Mouse (Mus musculus) midbrain, embryonic 16.5 days (tissue): Measurements from ENCODE around the gene Fbh1. TPM values are rescaled to one million over a fixed set of nuclear protein-coding genes. Genes with fewer than 3 reads are reported as not detected.

ENCODE experiments used
- ATAC-seq: fragments of 200-750 bp; cut with Nextera tagmentation; 2 replicates; pipeline ENCODE4 v1.8.0; 2017; ENCODE audit warnings: moderate TSS enrichment
- H3K27ac ChIP-seq: fragments of 300-500 bp; sonication (generic); 2 replicates; pipeline ENCODE4 v1.5.1; 2014; ENCODE audit warnings: mild to moderate bottlenecking, low read length, mixed read lengths
- H3K27me3 ChIP-seq: fragments of 300-500 bp; sonication (generic); 2 replicates; pipeline ENCODE4 v1.6.1; 2014; ENCODE audit warnings: low read depth, low read length, mixed read lengths; ENCODE audit not compliant: control insufficient read depth, insufficient read depth
- H3K36me3 ChIP-seq: fragments of 300-500 bp; sonication (generic); 2 replicates; pipeline ENCODE4 v1.6.1; 2014; ENCODE audit warnings: mild to moderate bottlenecking, low read length, moderate library complexity, mixed read lengths; ENCODE audit not compliant: control insufficient read depth, insufficient read depth
- H3K4me1 ChIP-seq: fragments of 300-500 bp; sonication (generic); 2 replicates; pipeline ENCODE4 v1.6.1; 2014; ENCODE audit warnings: mild to moderate bottlenecking, low read length, mixed read lengths; ENCODE audit not compliant: control insufficient read depth, insufficient read depth
- H3K4me2 ChIP-seq: fragments of 300-500 bp; sonication (generic); 2 replicates; pipeline ENCODE4 v1.6.1; 2014; ENCODE audit warnings: mild to moderate bottlenecking, low read length, mixed read lengths
- H3K4me3 ChIP-seq: fragments of 300-500 bp; sonication (generic); 2 replicates; pipeline ENCODE4 v1.5.1; 2014; ENCODE audit warnings: low read depth, mild to moderate bottlenecking, low read length, moderate library complexity, mixed read lengths
- H3K9ac ChIP-seq: fragments of 300-500 bp; sonication (generic); 2 replicates; pipeline ENCODE4 v1.6.1; 2014; ENCODE audit warnings: low read depth, low read length, mixed read lengths
- H3K9me3 ChIP-seq: fragments of 300-500 bp; sonication (generic); replicated peaks from 2 replicates; pipeline ENCODE4 v1.6.1; 2014; ENCODE audit warnings: mild to moderate bottlenecking, low read length, mixed read lengths; ENCODE audit not compliant: control insufficient read depth, poor library complexity, severe bottlenecking
- WGBS: fragments of 180-500 bp; shearing (Covaris S2); extraction: QIAGEN DNeasy Blood & Tissue Kit; methylation state at CpG from one replicate; pipeline ENCODE4 v1.1.7; 2014; 5-methylcytosine and 5-hydroxymethylcytosine counted together
- polyA plus RNA-seq: library from polyadenylated mRNA; unstranded; fragments of >200 nt; fragmentation: Nextera tagmentation; extraction: Ambion mirVana; gene quantifications from 2 replicates; pipeline ENCODE4 v1.2.1, GENCODE M21; 2015

Gene Fbh1
- polyA plus RNA-seq, 1 experiment from 2014 or later, result 128 TPM

DNA sequence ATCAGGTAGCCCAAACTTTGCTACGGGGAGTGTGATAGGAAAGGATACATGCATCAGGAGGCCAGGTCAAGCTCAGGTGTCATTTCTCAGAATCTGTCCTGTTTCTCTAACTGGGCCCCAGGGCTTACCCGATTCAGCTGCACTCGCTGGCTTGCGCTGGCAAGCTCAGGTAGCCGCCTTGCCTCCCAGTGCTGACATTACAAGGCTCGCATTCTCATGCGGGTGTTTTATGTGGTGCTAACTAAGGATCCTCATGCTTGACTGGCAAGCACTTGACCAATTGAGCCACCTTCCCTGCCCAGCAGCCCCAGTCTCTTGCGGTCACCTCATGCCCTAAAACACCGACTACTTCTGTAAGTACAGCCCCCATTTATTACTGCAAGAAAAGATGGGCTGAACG lies 3.0 kb downstream of the Fbh1 start:
- H3K4me3 ChIP-seq, result no peak overlapping the region
- no peak overlapping the region for H3K9ac ChIP-seq
- H3K4me1 ChIP-seq, result peaks cover 29% of the 10 kb centered on the region
- ATAC-seq, result no peak
- no peaks in the 10 kb centered on the region for H3K27me3 ChIP-seq
- peaks cover under 1% of the 10 kb centered on the region; the same call in 1 of the 2 replicates for H3K36me3 ChIP-seq
- 90% methylated on average over 10 of the region's 10 CpGs for WGBS
- H3K27ac ChIP-seq, result no peak overlapping the region
- no peaks in the 10 kb centered on the region for H3K9me3 ChIP-seq
- H3K4me2 ChIP-seq, result no peak overlapping the region

DNA sequence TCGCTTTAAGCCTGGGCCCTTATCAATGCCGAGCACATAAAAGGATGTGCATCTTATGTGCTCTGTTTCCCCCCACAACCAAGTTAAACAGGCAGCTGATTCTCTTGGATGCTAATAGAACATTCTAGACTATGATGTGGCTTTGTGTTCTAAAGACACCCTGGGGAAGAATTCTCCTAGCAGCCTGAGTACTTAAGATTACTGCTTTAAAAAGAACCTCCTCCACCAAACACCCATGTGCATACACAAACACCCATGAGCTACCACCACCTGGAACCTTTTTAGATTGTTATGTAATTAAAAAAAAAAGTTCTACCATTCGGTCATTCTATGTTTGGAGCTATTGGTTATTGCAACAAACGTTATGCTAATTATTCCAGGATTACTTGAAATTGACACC lies 5.0 kb downstream of the Fbh1 start:
- Histone ChIP-seq H3K36me3 (peaks cover 7% of the 10 kb centered on the region; the same call in 1 of the 2 replicates), H3K4me2 (no peak overlapping the region), H3K9me3 (no peaks in the 10 kb centered on the region), H3K27me3 (no peaks in the 10 kb centered on the region), H3K4me3 (no peak overlapping the region), H3K4me1 (peaks cover 24% of the 10 kb centered on the region), H3K9ac (no peak overlapping the region), H3K27ac (no peak overlapping the region)
- no peak for ATAC-seq
- WGBS, result 84% methylated on average over 4 of the region's 4 CpGs

DNA sequence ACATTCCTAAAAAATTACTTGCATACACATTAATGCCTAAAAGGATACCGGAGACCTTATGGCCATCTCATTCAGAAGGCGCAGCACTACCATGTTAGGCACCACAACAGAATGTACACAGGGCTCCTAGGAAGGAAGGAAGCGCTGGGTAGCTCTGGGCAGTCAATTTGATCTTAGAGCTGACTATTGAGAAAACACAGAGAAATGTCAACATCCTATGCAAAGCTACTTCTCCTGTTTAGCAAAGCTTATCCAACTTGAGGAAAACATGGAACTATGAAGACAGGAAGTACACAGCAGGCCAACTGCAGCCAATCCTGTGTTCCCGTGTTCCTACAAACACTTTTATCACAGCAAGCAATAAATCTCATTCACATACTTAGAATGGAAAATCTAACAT lies 5.7 kb downstream of the Fbh1 start:
- Histone ChIP-seq H3K36me3 (peaks cover 14% of the 10 kb centered on the region), H3K27me3 (no peaks in the 10 kb centered on the region), H3K27ac (no peak overlapping the region), H3K9ac (no peak overlapping the region), H3K9me3 (no peaks in the 10 kb centered on the region), H3K4me3 (no peak overlapping the region), H3K4me2 (no peak overlapping the region), H3K4me1 (peaks cover 24% of the 10 kb centered on the region)
- no peak for ATAC-seq
- WGBS, result 94% methylated on average over 4 of the region's 4 CpGs

DNA sequence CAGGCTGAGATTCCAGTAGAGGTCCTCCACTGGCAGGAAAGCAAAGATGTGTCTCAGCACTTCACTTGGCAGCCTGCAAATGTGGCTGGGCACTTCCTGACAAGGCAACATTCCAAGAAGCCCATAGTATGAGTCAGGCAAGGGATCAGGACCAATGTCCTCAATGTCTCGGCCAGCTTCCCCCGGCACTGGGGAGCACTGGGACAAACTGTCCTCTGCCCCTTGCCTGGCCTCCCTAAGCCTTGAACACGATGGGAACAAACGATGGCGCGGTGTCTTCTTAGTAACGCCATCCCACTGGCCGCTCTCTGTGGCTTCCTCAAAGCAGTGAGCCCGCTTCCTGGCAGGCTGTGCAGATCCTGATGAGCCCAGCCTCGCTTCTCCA lies 10.2 kb downstream of the Fbh1 start:
- ATAC-seq, result no peak
- Histone ChIP-seq H3K27me3 (no peaks in the 10 kb centered on the region), H3K27ac (no peak overlapping the region), H3K36me3 (peaks cover 43% of the 10 kb centered on the region), H3K9me3 (no peaks in the 10 kb centered on the region), H3K4me2 (no peak overlapping the region), H3K9ac (no peak overlapping the region), H3K4me1 (no peaks in the 10 kb centered on the region), H3K4me3 (no peak overlapping the region)
- 79% methylated on average over 10 of the region's 10 CpGs for WGBS

DNA sequence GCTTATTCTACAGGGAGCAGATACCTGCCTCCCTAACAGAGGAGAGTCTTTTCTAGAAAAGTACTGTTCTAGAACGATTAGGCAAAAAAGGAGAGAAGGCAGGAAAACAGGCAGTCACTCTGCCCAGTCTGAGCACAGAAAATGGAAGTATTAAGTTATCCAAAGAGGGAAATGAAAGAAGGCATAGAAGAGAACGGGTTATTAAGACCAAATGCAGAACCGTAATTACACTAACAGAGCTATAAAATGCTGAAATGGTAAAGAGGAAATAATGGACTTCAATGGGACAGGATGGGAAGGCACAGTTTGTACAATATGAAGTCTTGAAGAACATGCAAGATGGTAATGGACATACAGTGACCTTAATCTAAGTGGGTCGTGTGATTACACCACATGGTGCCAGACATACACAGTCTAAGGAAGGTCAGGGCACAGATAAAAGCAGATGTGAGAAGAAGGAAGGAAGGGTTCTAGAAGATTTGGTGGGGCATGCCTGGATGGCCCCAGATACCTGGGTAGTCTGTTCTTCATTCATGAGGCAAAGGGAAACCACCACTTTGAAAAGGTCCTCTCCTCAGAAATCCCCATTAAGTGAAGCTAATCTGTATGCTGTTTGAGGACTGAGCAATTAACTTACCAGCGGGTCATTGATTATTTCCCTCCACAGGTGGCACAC lies 10.8 kb downstream of the Fbh1 start:
- Histone ChIP-seq H3K36me3 (peaks cover 44% of the 10 kb centered on the region), H3K9ac (no peak overlapping the region), H3K27ac (no peak overlapping the region), H3K27me3 (no peaks in the 10 kb centered on the region), H3K4me2 (no peak overlapping the region), H3K4me1 (no peaks in the 10 kb centered on the region), H3K9me3 (no peaks in the 10 kb centered on the region), H3K4me3 (no peak overlapping the region)
- WGBS, result 79% methylated on average over 5 of the region's 5 CpGs
- ATAC-seq, result no peak

DNA sequence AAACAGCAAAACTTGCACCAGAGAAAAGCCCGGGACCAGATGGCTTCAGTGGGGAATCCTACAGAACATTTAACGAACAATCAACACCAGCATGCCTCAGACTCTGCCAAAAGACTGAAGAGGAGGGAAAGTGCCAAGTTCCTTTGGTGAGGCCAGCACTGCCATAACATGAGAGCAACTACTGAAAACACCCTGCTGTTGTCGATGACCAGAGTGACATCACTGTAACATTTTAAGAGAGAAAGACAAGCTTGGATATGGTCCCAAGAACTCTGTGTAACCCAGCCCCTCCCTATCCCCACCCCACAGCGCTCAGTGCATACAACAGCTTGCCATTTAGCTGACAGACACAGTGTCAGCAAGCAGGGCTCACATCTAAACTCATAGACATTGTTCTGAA lies 11.7 kb downstream of the Fbh1 start:
- Histone ChIP-seq H3K36me3 (peaks cover 49% of the 10 kb centered on the region), H3K4me2 (no peak overlapping the region), H3K4me3 (no peak overlapping the region), H3K9ac (no peak overlapping the region), H3K4me1 (no peaks in the 10 kb centered on the region), H3K9me3 (no peaks in the 10 kb centered on the region), H3K27me3 (no peaks in the 10 kb centered on the region), H3K27ac (no peak overlapping the region)
- peak; percentile 45; the same call in 1 of the 2 replicates for ATAC-seq
- WGBS, result 86% methylated on average over 4 of the region's 4 CpGs

DNA sequence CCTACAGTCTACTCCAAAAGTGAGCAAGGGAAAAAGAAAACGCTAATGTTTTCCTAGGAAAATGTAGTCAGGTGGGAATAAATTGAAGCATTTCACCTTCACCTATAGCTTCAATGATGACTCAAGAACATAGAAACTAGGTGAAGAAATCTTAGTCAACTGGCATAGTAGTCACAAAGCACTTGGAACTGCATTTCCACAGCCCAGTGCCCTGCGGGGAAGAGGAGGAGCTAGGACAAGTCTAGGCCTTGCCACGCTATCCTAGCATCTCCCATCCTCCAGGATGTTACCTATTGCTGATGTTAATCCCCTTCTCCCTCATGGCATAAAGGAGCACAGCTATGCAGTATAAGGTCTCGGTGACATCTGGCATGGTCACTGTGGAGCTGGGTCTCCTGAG lies 14.8 kb downstream of the Fbh1 start:
- Histone ChIP-seq H3K9me3 (no peaks in the 10 kb centered on the region), H3K36me3 (peaks cover 66% of the 10 kb centered on the region), H3K27ac (no peak overlapping the region), H3K9ac (no peak overlapping the region), H3K4me2 (no peak overlapping the region), H3K4me1 (no peaks in the 10 kb centered on the region), H3K4me3 (no peak overlapping the region), H3K27me3 (no peaks in the 10 kb centered on the region)
- 95% methylated on average over 4 of the region's 4 CpGs for WGBS
- ATAC-seq, result no peak

DNA sequence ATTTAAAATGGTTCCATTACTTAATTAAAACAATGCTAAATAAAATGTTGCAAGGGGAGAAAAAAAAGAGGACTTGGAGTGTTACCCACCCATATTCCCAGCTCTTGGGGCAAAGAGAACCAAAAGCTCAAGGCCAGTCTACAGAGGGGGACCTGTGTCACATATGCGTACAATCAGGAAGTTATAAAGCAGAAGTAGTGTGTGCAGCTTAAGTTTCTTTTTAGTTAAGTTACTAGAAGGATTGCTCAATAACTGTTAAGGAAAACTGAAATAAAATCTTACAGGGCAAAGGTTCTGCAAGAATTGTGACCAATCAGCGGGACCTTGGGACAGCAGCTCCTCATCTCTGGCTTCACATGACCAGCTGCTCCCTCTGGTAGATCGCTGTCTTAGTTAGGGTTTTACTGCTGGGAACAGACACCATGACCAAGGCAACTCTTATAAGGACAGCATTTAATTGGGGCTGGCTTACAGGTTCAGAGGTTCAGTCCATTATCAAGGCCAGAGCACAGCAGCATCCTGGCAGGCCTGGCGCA lies 37.8 kb downstream of the Fbh1 start:
- H3K4me2 ChIP-seq, result no peak overlapping the region
- peaks cover 40% of the 10 kb centered on the region for H3K36me3 ChIP-seq
- no peaks in the 10 kb centered on the region for H3K9me3 ChIP-seq
- H3K27me3 ChIP-seq, result no peaks in the 10 kb centered on the region
- no peak overlapping the region for H3K9ac ChIP-seq
- H3K4me1 ChIP-seq, result no peaks in the 10 kb centered on the region
- H3K4me3 ChIP-seq, result no peak overlapping the region
- WGBS, result 94% methylated on average over 4 of the region's 4 CpGs
- H3K27ac ChIP-seq, result no peak overlapping the region
- ATAC-seq, result no peak

DNA sequence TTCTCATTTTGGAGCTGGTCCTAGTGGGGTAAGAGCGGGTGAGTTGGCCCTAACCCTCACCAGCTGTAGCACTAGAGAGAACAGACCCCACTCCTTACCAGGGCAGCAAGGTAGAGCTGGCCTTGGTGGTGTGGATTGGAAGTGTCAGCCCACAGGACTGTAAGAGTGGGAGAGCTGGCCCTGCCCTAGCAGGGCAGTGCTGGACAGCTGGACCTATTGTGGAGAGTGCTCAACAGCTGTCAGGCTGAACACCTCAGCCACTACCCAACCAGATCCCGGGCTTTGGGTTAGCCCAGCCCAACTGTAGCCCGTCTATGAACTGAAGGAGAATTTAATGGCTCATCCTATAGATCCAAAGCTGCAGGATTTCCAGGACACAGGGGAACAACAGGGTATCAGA lies 38.6 kb downstream of the Fbh1 start:
- Histone ChIP-seq H3K9me3 (no peaks in the 10 kb centered on the region), H3K4me3 (no peak overlapping the region), H3K36me3 (peaks cover 37% of the 10 kb centered on the region), H3K9ac (no peak overlapping the region), H3K27me3 (no peaks in the 10 kb centered on the region), H3K27ac (no peak overlapping the region), H3K4me2 (no peak overlapping the region), H3K4me1 (no peaks in the 10 kb centered on the region)
- 93% methylated on average over 3 of the region's 3 CpGs for WGBS
- ATAC-seq, result peak; percentile 40; the same call in 1 of the 2 replicates
